Mouse (Mus musculus): Measurements from ENCODE around the gene Cgref1. TPM values are rescaled to one million over a fixed set of nuclear protein-coding genes. Genes with fewer than 3 reads are reported as not detected.
A peak's percentile ranks its signal among the peaks of the same experiment; 100 is the strongest.

The Cgref1 gene
- total and polyA plus RNA-seq, 3 experiments: 0.33 TPM; not detected in 2

DNA sequence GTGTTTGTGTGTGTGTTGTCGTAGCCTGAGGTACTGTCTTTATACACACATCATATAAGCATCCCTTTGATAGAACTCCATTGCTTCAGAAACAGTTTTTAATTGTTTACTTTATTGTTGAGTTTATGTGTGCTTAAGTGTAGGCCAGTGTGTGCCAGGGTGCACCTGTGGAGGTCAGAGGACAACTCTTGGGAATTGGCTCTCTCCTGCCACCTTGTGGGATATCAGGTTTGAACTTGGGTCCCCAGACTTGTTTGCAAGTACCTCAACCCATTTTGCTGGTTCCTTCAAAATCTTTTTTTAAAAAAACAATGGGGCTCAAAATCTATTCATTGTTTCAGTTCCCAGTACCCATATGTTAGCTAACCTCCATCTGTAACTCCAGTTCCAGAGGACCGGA, 2.4 kb downstream of the Cgref1 start:
- no peak for DNase-seq (ENCODE audit: low spot score)
- Histone ChIP-seq H3K27me3 (ENCODE audit: insufficient read depth, low read length) (peaks cover 30% of the 10 kb centered on the region), H3K9me3 (replicated peaks) (no peaks in the 10 kb centered on the region), H3K36me3 (replicated peaks) (no peaks in the 10 kb centered on the region), H3K4me3 (ENCODE audit: low read depth, low read length) (no peak overlapping the region), H3K4me1 (ENCODE audit: insufficient read depth, low read depth, low read length) (peaks cover 5% of the 10 kb centered on the region; the same call in 1 of the 2 replicates)
- ATAC-seq (ENCODE audit: extremely low read depth, insufficient number of reproducible peaks, low FRiP score, poor library complexity, severe bottlenecking): no peak
- TF ChIP-seq GATA2 (IDR thresholded peaks at IDR 0.05; ENCODE audit: borderline replicate concordance, low read depth, low read length) (no peak), POLR2AphosphoS5 (IDR thresholded peaks at IDR 0.05; ENCODE audit: insufficient replicate concordance, low read depth, low read length) (no peak), TAL1 (conservative IDR thresholded peaks at IDR 0.05; ENCODE audit: low read depth, low read length) (no peak), GATA1 (IDR thresholded peaks at IDR 0.05; ENCODE audit: borderline replicate concordance, low read length) (no peak), CTCF (IDR thresholded peaks at IDR 0.05; ENCODE audit: low read depth, low read length) (no peak)

DNA sequence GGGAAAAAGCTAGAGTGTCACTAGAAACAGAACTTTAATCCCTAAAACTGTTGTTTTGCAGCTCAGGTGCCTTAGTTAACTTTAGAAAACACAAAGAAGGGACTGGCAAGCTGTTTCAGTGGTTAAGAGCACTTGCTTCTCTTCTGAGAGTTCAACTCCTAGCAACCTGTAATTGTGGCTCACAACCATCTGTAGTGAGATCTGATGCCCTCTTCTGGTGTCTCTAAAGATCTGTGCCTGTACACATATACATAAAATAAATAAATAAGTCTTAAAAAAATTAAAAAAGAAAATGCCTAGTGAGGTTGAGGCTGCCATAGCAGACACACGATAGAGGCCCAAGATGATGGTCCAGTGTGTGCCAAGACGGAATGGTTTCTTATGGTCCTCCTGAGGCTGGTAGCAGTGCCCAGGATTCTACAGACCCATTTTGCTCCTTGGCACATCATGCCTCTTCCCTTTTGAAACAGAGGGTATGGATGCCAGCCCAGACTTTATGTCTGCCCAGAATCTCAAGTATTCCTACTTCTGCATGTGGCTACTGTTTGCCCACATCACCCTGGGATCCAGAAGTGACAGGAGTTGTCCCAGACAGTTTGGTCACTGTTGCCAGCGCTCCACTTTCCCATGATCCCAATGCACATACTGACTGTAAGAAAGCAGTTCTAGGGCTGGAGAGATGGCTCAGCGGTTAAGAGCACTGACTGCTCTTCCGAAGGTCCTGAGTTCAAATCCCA, 10.5 kb downstream of the Cgref1 start:
- Histone ChIP-seq H3K36me3 (replicated peaks) (peaks cover 4% of the 10 kb centered on the region), H3K4me3 (ENCODE audit: low read depth, low read length) (no peak overlapping the region), H3K9me3 (replicated peaks) (no peaks in the 10 kb centered on the region), H3K4me1 (ENCODE audit: insufficient read depth, low read depth, low read length) (no peaks in the 10 kb centered on the region; the same call in 1 of the 2 replicates), H3K27me3 (ENCODE audit: insufficient read depth, low read length) (peaks cover 33% of the 10 kb centered on the region)
- ATAC-seq (ENCODE audit: extremely low read depth, insufficient number of reproducible peaks, low FRiP score, poor library complexity, severe bottlenecking): no peak
- TF ChIP-seq GATA2 (IDR thresholded peaks at IDR 0.05; ENCODE audit: borderline replicate concordance, low read depth, low read length): no peak
- TF ChIP-seq TAL1 (conservative IDR thresholded peaks at IDR 0.05; ENCODE audit: low read depth, low read length): no peak
- no peak for TF ChIP-seq CTCF (IDR thresholded peaks at IDR 0.05; ENCODE audit: low read depth, low read length)
- TF ChIP-seq GATA1 (IDR thresholded peaks at IDR 0.05; ENCODE audit: borderline replicate concordance, low read length): no peak
- no peak for TF ChIP-seq POLR2AphosphoS5 (IDR thresholded peaks at IDR 0.05; ENCODE audit: insufficient replicate concordance, low read depth, low read length)
- DNase-seq (ENCODE audit: low spot score): no peak

- peaks cover 4% of the 10 kb centered on the region for H3K36me3 ChIP-seq (replicated peaks)
- no peaks in the 10 kb centered on the region; the same call in 1 of the 2 replicates for H3K4me1 ChIP-seq (ENCODE audit: insufficient read depth, low read depth, low read length)
- H3K9me3 ChIP-seq (replicated peaks): no peaks in the 10 kb centered on the region
- no peak for DNase-seq (ENCODE audit: low spot score)
- H3K4me3 ChIP-seq (ENCODE audit: low read depth, low read length): no peak overlapping the region
- no peak for ATAC-seq (ENCODE audit: extremely low read depth, insufficient number of reproducible peaks, low FRiP score, poor library complexity, severe bottlenecking)
- TF ChIP-seq TAL1 (conservative IDR thresholded peaks at IDR 0.05; ENCODE audit: low read depth, low read length): no peak
- TF ChIP-seq GATA2 (IDR thresholded peaks at IDR 0.05; ENCODE audit: borderline replicate concordance, low read depth, low read length): no peak
- no peak for TF ChIP-seq CTCF (IDR thresholded peaks at IDR 0.05; ENCODE audit: low read depth, low read length)
- no peak for TF ChIP-seq GATA1 (IDR thresholded peaks at IDR 0.05; ENCODE audit: borderline replicate concordance, low read length)
- TF ChIP-seq POLR2AphosphoS5 (IDR thresholded peaks at IDR 0.05; ENCODE audit: insufficient replicate concordance, low read depth, low read length): no peak
- H3K27me3 ChIP-seq (ENCODE audit: insufficient read depth, low read length): peaks cover 33% of the 10 kb centered on the region
Observed at GRCm38 (mm10) chr5:30933705-30934104, 11.7 kb downstream of the Cgref1 start.

GRCm38 (mm10) chr5:30931378-30931777, 14.0 kb downstream of the Cgref1 start:
- DNase-seq (ENCODE audit: low spot score): no peak
- ATAC-seq (ENCODE audit: extremely low read depth, insufficient number of reproducible peaks, low FRiP score, poor library complexity, severe bottlenecking): no peak
- no peak for TF ChIP-seq GATA2 (IDR thresholded peaks at IDR 0.05; ENCODE audit: borderline replicate concordance, low read depth, low read length)
- TF ChIP-seq POLR2AphosphoS5 (IDR thresholded peaks at IDR 0.05; ENCODE audit: insufficient replicate concordance, low read depth, low read length): no peak
- no peak for TF ChIP-seq GATA1 (IDR thresholded peaks at IDR 0.05; ENCODE audit: borderline replicate concordance, low read length)
- TF ChIP-seq CTCF (IDR thresholded peaks at IDR 0.05; ENCODE audit: low read depth, low read length): no peak
- TF ChIP-seq TAL1 (conservative IDR thresholded peaks at IDR 0.05; ENCODE audit: low read depth, low read length): no peak

DNA sequence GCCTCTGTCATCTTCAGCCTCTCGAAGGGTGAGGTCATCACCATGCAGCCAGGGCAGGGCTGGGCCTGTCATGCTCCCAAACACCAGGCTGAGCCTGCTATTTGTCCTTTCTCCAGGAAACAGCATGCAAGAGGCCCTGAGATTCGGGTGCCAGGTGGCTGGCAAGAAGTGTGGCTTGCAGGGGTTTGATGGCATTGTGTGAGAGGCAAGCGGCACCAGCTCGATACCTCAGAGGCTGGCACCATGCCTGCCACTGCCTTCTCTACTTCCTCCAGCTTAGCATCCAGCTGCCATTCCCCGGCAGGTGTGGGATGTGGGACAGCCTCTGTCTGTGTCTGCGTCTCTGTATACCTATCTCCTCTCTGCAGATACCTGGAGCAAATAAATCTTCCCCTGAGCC, 14.5 kb downstream of the Cgref1 start:
- no peaks in the 10 kb centered on the region; the same call in 1 of the 2 replicates for H3K4me1 ChIP-seq (ENCODE audit: insufficient read depth, low read depth, low read length)
- DNase-seq (ENCODE audit: low spot score): no peak
- no peak overlapping the region for H3K4me3 ChIP-seq (ENCODE audit: low read depth, low read length)
- peaks cover 32% of the 10 kb centered on the region for H3K27me3 ChIP-seq (ENCODE audit: insufficient read depth, low read length)
- no peak for TF ChIP-seq TAL1 (conservative IDR thresholded peaks at IDR 0.05; ENCODE audit: low read depth, low read length)
- no peak for TF ChIP-seq GATA1 (IDR thresholded peaks at IDR 0.05; ENCODE audit: borderline replicate concordance, low read length)
- no peak for TF ChIP-seq CTCF (IDR thresholded peaks at IDR 0.05; ENCODE audit: low read depth, low read length)
- TF ChIP-seq GATA2 (IDR thresholded peaks at IDR 0.05; ENCODE audit: borderline replicate concordance, low read depth, low read length): no peak
- TF ChIP-seq POLR2AphosphoS5 (IDR thresholded peaks at IDR 0.05; ENCODE audit: insufficient replicate concordance, low read depth, low read length): no peak
- H3K9me3 ChIP-seq (replicated peaks): no peaks in the 10 kb centered on the region
- peaks cover 12% of the 10 kb centered on the region for H3K36me3 ChIP-seq (replicated peaks)
- no peak for ATAC-seq (ENCODE audit: extremely low read depth, insufficient number of reproducible peaks, low FRiP score, poor library complexity, severe bottlenecking)

More at GRCm38 (mm10) chr5:30931378-30931777, 14.0 kb downstream of the Cgref1 start:
- Histone ChIP-seq H3K4me1 (ENCODE audit: insufficient read depth, low read depth, low read length) (no peaks in the 10 kb centered on the region; the same call in 1 of the 2 replicates), H3K36me3 (replicated peaks) (peaks cover 11% of the 10 kb centered on the region), H3K27me3 (ENCODE audit: insufficient read depth, low read length) (peaks cover 33% of the 10 kb centered on the region), H3K4me3 (ENCODE audit: low read depth, low read length) (no peak overlapping the region), H3K9me3 (replicated peaks) (no peaks in the 10 kb centered on the region)

- no peak for ATAC-seq (ENCODE audit: extremely low read depth, insufficient number of reproducible peaks, low FRiP score, poor library complexity, severe bottlenecking)
- no peak overlapping the region for H3K4me3 ChIP-seq (ENCODE audit: low read depth, low read length)
- TF ChIP-seq GATA2 (IDR thresholded peaks at IDR 0.05; ENCODE audit: borderline replicate concordance, low read depth, low read length) (no peak), CTCF (IDR thresholded peaks at IDR 0.05; ENCODE audit: low read depth, low read length) (0 out of 2 replicates have a peak, but pooled peaks have one; percentile 17), TAL1 (conservative IDR thresholded peaks at IDR 0.05; ENCODE audit: low read depth, low read length) (no peak), GATA1 (IDR thresholded peaks at IDR 0.05; ENCODE audit: borderline replicate concordance, low read length) (no peak)
- H3K9me3 ChIP-seq (replicated peaks): no peaks in the 10 kb centered on the region
- H3K36me3 ChIP-seq (replicated peaks): peaks cover 16% of the 10 kb centered on the region
- no peaks in the 10 kb centered on the region; the same call in 1 of the 2 replicates for H3K4me1 ChIP-seq (ENCODE audit: insufficient read depth, low read depth, low read length)
- H3K27me3 ChIP-seq (ENCODE audit: insufficient read depth, low read length): peaks cover 28% of the 10 kb centered on the region
- no peak for DNase-seq (ENCODE audit: low spot score)
Observed at GRCm38 (mm10) chr5:30930121-30930520, 15.3 kb downstream of the Cgref1 start.

Measured in G1E (cell line).